Mouse (Mus musculus) brain, embryonic 18.5 days (tissue): Measurements from ENCODE around the gene Ulk4.

Experiments
- DNase-seq: peaks from one replicate; pipeline ENCODE4 v3.0.0-alpha.2; 2012; ENCODE audit warnings: low read depth, low spot score

The Ulk4 gene

DNA sequence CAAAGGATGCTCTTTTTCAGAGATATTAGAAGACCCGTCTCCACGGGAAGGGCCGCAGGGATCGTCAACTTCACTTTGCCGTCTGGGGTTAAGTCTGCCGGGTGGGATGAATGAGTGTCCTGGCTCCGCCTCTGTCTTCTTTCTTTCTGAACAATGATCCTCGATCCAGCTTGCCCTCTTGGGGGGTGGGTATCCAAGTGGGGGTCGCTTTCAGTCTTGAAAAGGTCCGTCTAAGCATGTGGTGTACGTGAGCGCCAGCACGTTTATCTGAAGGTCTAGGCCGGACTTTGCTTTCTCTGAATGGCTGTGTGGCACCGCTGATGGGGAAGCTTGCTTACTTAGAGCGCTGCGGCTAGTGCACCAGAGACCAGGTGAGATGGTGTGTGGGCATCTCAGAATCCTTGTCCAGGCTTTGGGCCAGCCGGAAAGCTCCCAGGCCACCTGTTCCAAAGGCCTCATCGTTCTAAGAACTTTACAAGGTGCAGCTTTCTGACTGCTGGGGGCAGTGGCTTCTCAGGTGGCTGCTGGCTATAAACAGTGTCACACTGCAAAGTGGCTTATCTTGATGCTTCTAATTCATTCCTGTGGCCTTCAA lies 23.1 kb upstream of the Ulk4 start:
- no peak for DNase-seq

DNA sequence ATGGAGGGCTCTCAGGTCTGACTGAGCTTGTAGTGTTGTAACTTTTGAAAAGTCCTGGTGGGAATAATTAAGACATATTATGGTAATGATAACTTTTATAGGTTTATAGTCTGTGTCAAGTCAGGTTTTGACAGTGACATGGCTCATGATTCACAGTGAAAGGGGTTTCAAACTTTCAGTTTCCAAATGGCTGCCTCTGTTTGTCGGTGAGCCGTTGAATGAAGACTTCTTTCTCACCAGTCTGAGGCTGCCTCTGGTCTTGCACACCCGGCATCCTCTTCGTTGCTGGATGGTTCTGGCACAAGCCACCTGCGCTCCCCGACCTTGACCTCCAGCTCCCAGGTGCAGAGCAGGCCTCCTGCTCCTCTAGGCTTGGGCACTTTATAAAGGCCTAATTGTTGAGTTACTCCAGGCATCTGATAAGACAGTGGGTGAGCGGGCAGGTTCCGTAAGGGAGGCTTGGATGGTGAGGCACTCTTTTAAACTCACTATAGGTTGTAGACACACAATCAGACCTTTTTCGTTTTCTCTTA lies 22.3 kb upstream of the Ulk4 start:
- no peak for DNase-seq

DNA sequence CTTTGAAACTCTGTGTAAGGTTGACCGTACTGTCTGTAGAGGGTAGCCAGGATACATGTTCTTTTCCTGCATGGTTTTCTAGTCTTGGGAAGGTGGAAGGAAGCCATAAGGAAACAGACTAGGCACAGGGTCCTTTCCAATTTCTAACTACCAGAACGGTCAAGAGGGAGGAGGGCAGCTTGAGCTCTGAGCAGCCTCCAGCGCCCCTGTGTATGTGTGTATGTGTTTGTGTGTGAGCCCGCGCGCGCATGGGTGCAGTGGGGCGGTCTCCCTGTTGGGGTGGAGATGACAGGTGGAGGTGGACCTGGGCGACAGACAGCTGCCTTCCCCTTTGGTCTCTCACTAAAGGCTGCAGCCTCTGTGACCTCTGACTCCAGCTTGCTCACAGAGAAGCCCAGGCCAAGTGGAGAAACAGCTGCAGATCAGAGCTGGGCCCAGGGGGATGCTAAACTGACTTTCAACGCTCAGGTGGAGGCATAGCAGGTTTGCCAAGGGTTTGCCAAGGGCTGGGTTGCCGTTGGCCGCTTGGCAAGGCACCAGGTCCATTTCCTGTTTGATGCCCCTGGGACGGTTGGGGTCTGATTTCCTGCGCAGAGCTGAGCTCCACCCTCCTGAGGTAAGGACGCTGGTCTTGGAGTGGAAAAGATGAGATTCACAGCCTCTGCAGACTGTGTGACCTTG lies 21.6 kb upstream of the Ulk4 start:
- no peak for DNase-seq

DNA sequence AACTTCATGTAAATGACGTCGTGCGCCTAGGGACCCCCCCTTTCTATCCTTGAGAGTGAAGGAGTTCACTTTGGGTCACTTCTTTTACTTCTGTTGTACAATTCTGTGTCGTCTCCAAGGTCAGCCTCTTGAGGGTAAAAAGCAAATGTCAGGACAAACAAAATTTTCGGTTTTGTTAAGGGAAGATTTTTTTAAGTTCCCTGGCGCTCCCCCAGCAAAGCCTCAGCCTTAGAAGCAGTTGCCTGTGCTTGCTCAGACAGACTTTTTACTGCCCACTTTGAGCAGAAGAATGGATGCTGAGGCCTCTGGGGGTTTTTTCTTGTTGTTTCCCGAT lies 21.0 kb upstream of the Ulk4 start:
- no peak for DNase-seq

DNA sequence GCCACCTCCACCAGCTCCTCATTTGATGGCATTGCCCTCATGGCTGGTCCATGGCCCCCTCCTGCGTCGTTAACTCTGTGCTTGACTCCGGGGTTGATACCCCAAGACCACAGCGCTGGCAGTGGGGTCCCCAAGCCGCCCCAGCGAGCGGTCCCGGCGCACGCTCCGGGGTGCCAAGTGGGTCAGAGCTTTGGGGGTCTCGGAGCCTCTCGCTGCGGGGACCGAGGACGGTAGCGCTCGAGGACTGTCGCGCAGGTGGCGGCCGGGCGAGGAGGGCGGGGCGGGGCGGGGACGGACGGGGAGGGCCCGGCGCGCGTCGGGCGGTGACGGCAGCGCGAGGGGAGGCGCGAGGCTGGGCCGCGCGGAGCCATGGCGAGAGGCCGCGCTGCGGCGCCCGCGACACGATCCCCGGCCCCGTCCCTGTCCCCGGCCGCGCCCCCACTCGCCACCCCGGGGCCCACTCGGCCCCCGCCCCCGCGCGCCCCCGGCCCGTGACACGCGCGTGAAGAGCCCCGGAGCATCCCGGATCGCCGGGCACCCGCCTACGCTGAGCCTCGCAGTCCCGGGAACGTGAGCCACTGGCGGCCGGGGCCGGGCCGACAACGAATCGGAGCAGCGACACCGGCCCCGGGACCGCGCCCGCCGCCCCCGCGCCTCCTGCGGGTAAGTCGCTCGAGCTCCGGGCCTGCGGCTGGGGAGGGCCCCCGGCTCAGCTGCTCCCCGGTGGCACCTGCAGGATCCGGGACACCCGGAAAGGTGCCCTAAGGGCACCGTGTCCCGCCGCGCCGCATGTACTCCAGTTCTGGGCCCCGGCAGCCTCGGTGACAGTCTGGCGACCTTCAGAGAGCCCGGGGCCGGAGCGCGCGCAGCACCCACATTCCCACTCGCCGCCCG lies 20.4 kb upstream of the Ulk4 start, which contains the start of gene Trak1:
Gene Trak1, plus strand, starts transcription at position 332 of the 894 bp plus-strand sequence.
- DNase-seq = no peak

DNA sequence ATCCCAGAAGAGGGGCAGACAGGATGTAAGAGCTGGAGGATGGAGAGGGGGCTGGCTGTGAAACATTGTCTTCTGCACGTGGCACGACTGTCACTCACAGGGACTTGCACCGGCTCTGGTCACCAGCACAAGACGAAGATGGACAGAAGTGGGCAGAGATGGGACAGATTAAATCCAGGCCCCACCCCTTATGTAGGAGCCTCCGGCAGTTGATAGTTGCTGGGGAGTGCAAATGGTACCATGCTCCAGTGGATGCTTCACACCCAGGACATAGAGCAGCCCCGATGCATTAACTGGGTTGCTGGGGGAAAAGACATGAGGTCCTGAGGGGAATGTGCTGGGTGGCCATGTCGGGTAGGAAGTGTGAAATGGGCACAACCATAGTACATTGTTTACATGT lies 18.2 kb upstream of the Ulk4 start:
- no peak for DNase-seq

DNA sequence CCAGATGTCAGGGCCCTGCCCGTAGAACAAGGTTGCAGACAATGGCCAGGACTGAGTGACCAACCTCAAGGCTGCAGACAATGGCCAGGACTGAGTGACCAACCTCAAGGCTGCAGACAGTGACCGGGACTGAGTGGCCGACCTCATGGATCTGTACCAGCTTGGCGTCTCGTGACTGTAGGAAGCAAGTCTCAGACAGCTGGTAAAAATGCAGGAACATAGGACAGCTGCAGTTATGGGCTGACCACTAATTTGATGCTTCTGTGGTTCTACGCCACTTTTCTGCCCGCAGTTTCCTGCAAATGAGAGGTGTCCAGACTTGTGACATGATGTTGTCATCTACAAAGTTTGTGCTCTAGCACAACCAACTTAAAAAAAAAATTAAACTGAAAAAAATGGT lies 16.2 kb upstream of the Ulk4 start:
- no peak for DNase-seq

DNA sequence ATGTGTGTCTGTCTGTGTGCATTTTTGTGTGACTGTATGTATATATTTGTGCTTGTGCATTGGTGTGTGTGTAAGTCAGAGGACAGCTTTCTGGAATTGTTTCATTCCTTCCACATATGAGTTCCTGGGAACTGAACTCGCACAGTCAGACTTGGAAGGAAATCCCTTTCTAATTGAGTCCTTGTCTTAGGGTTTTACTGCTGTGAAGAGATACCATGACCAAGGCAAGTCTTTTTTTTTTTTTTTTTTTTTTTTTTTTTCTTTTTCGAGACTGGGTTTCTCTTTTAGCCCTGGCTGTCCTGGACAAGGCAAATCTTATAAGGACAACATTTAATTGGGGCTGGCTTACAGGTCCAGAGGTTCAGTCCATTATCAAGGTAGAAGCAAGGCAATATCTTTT lies 14.3 kb upstream of the Ulk4 start:
- DNase-seq = no peak

DNA sequence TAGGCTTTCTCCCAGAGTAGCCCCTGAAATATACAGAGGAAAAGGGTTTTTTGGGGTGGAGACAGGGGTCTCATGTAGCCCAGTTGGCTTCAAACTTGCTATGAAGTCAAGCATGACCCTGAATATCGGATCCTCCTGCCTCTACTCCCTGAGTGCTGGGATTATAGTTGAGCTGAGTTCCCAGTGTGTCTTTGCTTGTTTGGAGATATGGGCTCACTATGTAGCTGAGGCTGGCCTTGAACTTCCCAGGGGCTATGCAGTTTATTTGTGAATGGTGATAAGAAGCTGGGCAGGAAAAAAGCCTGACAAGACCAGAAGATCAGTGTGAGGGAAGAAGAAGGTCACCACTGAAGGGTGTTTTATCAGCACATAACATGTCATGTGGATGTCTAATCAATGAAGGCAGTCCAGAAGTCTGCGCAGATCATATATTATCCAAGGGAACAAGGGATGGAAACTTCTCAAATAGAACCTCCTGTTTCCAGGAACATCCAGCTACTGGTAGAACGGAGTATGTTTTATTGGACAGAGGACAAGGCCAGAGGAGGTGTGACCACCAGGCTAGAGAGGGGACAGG lies 9.4 kb upstream of the Ulk4 start:
- DNase-seq = no peak

DNA sequence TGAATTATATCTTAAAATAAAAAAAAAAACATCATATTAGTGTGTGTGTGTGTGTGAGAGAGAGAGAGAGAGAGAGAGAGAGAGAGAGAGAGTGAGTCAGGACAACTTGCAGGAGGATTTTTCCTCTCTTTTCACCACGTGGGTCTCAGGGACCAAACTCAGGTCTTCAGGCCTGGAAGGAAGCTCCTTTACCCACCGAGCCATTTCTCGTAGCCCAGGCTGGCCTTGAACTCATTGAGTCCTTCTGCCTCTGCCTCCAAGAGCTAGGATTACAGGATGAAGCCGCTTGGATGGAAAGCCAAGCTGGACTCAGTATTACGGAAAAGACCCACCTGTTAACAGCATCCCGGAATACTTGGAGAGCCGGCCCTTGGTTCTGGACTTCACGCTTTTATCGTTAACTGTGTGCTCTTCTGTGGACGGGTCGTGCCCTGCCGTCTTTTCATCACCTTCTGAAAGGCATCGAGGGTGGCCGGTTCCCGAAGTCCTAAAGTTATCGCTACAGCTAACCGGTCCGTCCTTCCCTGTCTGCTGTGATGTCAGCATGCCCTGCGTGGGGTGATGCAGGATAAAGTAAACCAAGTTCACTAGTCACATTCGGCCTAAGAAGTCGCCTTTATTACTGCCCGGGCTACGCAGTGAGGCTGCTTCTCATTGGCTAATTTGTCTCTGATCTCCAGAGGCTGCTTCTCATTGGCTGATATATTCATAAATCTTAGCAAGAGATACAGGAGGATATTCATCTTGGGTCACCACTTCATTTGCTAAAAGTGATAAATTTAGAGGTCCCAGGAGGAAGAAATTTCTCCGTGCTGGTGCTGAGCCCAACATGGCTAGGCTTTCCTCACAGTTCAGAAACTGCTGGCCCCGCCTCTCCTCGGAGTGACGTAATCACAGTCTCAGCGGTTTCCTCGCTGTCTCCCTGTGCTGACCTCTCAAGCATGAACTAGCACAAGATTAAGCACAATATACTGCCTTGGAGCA lies 8.6 kb upstream of the Ulk4 start:
- DNase-seq = no peak

DNA sequence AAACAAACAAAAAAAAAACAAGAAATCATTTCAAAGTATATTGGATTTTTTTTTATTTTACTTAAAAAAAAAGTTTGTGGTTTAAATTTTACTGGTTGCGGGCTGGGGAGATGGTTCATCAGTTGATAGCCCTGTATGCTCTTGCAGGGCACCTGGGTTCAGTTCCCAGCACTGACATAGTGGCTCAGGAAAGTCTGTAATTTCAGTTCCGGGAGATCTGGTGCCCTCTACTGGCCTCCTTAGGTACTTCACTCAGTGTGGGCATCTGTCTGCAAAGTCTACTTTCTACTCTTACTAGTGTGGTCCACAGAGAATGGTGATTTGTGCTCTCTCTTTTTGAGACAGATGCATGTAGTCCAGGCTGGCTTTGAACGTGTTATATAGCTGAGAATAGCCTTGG lies 7.4 kb upstream of the Ulk4 start:
- no peak for DNase-seq

DNA sequence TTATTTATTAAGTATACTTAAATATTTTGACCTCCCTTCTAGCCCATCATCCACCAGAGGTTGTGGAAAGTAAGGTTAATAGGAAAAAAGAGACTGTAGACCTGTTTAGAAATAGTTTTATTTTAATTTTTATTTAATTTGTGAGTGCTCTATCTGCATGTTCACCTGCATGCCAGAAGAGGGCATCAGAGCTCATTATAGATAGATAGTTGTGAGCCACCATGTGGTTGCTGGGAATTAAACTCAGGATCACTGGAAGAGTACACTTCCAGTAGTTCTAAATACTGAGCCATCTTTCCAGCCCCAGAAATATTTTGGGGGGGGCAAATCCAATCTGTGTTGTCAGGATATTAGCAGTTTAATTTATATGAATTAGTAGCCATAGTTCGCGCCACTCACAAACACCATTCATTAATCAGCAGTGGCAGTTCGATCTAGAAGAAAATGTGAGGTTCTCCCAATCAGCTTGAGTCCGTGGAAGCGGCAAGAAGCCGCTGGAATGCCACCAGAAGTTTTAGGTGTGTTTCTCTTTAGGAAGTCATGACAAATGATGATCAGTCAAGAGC lies 6.7 kb upstream of the Ulk4 start:
- DNase-seq = no peak

DNA sequence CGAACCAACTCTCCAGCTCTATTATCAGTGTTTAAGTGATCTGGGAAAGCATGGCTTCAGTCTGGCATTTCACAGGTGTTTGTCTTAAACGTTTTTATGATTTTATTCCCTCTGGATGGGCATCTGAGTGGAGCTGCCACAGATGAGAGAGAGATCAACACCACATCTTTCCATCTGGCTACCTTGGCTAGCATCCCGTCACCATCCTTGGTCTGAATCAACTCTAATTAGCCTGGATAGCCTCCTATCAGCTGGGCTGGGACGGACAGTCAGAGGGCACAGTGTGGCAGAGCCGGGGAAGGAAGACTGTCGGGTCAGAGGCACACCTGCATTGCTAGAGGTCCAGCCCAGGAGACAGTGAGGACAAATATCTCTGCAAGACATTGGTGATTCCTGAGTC lies 4.9 kb upstream of the Ulk4 start:
- no peak for DNase-seq

DNA sequence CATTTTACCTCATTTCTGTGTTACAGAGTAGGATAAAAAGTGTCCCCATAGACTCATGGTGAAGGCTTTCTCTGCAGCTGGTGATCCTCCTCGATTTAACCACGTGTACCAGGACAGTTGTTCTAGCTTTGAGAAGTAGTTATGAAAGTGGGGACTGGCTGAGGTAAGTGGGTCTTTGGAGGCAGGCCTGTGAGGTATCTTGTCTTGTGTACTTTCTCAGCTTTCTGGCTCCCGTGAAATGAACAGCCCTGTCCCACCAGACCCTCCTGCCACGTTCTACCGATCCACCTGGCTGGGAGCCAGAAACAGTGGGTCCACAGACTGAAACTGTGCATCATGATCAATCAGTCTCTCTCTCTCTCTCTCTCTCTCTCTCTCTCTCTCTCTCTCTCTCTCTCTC lies 2.2 kb upstream of the Ulk4 start:
- DNase-seq = no peak

DNA sequence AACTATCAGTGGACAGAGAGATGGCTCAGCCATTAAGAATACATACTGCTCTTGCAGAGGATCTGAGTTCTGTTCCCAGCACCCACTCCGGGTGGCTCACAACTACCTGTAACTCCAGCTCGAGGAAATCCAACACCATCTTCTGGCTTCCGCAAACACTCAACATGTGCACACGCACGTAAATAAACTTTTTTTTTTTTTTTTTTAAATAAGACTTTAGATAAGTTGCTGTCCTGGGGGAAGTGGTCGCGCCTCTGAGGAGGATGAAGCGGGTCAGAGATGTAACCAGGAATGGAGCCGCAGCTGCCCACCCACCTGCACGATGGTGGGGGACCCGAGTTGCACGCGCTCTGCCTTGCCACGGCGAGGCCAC lies 266 bp downstream of the Ulk4 start:
- no peak for DNase-seq

DNA sequence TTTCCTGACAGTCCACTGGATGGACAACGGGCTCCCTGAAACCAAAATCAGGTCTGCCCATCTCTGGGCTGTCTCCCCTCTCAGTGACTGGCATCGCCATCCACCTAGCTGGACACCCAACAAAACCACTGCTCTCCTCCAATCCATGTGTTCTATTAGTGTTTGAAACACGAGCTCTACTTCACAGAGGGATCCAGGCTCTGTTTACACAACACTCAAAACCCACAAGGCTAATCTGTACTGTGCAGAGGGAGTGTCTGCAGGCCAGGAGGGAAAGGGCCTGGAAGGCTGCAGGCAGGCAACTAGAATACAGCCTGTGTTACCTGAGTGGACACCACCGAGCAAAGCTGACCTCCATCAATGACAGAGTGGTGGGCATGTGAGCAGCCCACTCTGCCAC lies 5.4 kb downstream of the Ulk4 start:
- DNase-seq = no peak

DNA sequence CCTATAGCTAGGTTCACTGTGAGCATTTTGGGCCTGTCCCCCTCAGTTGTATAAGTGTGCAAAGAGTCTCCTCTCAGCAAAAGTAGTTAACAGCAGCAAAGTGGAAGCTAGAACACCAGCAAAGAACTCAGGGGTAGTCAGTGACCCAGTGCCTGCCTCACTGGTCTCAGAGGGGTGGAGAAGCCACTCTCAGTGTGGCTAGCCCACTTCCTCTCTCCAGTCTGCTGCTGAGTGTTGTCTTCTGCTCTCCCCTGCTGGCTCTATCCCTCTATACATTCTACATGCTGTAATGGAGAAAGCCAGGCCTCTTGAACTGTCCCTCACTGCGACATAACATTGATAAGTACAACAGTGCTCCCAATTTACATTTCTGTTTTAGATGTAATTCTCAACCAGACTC lies 5.8 kb downstream of the Ulk4 start:
- DNase-seq = no peak

DNA sequence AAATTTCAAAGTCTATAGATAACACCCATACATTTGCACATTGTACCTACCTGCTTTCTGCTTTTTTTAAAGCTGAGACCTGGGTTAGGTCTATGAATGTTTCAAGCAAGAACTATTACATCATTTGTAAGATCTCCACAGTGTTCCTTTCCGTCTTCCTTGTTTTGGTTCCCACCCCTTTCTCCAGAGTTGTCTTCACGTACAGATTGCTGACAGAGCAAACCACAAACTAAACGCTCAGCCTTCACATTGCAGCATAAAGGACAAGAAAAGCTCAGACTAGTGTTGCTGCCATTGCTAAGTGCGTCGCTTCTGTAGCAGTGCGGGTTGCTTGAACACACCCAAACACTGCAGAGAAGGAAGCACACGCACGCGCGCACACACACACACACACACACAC lies 11.7 kb downstream of the Ulk4 start:
- no peak for DNase-seq

DNA sequence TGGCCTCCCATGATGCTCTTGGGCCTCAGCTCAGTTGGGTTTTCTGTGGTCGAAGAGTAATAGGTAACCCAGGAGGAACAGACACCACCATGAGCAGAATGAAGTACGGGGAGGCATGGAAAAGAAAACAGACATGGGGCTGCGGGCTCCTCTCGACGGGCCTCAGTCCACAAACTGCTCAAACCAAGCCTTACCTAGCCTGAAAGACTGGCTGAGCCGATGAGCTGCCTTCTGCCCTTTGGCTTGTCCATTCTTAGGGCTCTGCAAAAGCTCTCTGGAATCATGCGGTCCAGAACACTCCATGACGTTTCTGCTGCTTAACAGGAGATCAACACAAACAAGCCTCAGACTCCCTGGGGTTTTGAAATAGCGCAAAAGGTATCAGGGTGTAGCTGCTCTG lies 19.9 kb downstream of the Ulk4 start:
- no peak for DNase-seq

DNA sequence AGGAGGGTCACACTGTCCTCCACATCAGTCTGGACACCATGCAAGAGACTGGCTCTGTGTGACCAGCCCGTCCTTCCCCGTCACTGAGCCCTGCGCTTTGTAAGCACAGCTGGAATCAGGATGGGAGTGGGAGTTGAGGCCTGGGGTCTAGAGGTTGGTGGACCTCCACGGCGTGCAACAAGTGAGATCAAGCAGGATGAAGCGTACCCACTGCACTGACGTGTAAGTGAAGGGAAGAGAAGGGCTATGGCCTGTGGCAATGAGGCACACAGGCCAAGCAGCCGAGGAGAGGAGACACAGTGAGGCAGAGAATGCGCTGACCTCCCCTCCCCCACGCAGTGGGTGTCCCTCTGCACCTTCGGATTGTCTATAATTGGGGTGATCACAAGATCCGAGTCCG lies 22.2 kb downstream of the Ulk4 start:
- no peak for DNase-seq

DNA sequence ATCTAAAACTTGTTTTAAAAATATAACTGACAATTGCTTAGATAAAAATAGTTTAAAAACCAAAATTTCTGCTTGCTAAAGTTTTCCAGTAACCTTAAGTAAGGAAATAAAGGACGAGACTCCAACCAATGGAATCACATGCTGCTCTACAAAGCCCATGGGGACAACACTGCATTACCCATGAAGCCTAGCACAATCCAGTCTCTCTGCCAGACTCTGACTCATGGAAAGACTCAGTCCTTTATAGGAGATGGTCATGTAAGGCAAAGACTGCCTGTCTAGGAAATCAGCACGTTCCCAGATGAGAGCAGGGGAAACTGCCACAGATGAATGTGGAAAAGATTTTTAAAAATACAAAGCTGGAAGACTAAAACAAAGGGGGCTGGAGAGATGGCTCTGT lies 23.0 kb downstream of the Ulk4 start:
- DNase-seq = no peak
